Mouse (Mus musculus) limb, embryonic 10.5 days (tissue): Measurements from ENCODE around the gene Vwa8. TPM values are rescaled to one million over a fixed set of nuclear protein-coding genes. Genes with fewer than 3 reads are reported as not detected.

Source experiments
- DNase-seq: peaks from one replicate; pipeline ENCODE4 v3.0.0-alpha.2; 2017; ENCODE audit warnings: low spot score
- H3K27ac ChIP-seq: fragments of 300-500 bp; sonication (generic); 2 replicates; pipeline ENCODE4 v1.5.1; 2016; ENCODE audit warnings: mild to moderate bottlenecking
- H3K27me3 ChIP-seq: fragments of 300-500 bp; sonication (generic); 2 replicates; pipeline ENCODE4 v1.6.1; 2016; ENCODE audit warnings: low read depth, mild to moderate bottlenecking; ENCODE audit not compliant: poor library complexity, severe bottlenecking
- H3K36me3 ChIP-seq: fragments of 300-500 bp; sonication (generic); 2 replicates; pipeline ENCODE4 v1.6.1; 2016; ENCODE audit warnings: mild to moderate bottlenecking, moderate library complexity
- H3K4me1 ChIP-seq: fragments of 300-500 bp; sonication (generic); 2 replicates; pipeline ENCODE4 v1.6.1; 2016
- H3K4me3 ChIP-seq: fragments of 300-500 bp; sonication (generic); 2 replicates; pipeline ENCODE4 v1.5.1; 2016; ENCODE audit warnings: mild to moderate bottlenecking, moderate library complexity
- H3K9me3 ChIP-seq: fragments of 300-500 bp; sonication (generic); replicated peaks from 2 replicates; pipeline ENCODE4 v1.6.1; 2016; ENCODE audit warnings: mild to moderate bottlenecking
- WGBS: fragments of 180-500 bp; shearing (Covaris S2); methylation state at CpG from one replicate; pipeline ENCODE4 v1.1.7; 2016; 5-methylcytosine and 5-hydroxymethylcytosine counted together
- polyA plus RNA-seq: library from polyadenylated mRNA; unstranded; fragments of >200 nt; fragmentation: Nextera tagmentation; extraction: Ambion mirVana; gene quantifications from 2 replicates; pipeline ENCODE4 v1.2.1, GENCODE M21; 2016

Vwa8 gene
- polyA plus RNA-seq, 1 experiment from 2014 or later = 8.3 TPM

- no peak overlapping the region for H3K4me3 ChIP-seq
- H3K4me1 ChIP-seq = peaks cover 6% of the 10 kb centered on the region; the same call in 1 of the 2 replicates
- DNase-seq = no peak
- H3K27ac ChIP-seq = no peak overlapping the region
- no peaks in the 10 kb centered on the region for H3K36me3 ChIP-seq
- WGBS = 83% methylated on average over 7 of the region's 7 CpGs
- H3K27me3 ChIP-seq = no peaks in the 10 kb centered on the region
- H3K9me3 ChIP-seq = no peaks in the 10 kb centered on the region
Observed at GRCm38 (mm10) chr14:79083573-79083972, 234.7 kb downstream of the Vwa8 start.

- no peak for DNase-seq
- Histone ChIP-seq H3K36me3 (no peaks in the 10 kb centered on the region), H3K27me3 (no peaks in the 10 kb centered on the region), H3K4me1 (peaks cover 16% of the 10 kb centered on the region), H3K9me3 (no peaks in the 10 kb centered on the region), H3K27ac (no peak overlapping the region), H3K4me3 (no peak overlapping the region)
- WGBS = 92% methylated on average over 5 of the region's 5 CpGs
Observed at GRCm38 (mm10) chr14:79086006-79086405, 237.2 kb downstream of the Vwa8 start.

- H3K4me1 ChIP-seq = peaks cover 16% of the 10 kb centered on the region
- peaks cover 5% of the 10 kb centered on the region for H3K36me3 ChIP-seq
- DNase-seq = no peak
- no peak overlapping the region for H3K27ac ChIP-seq
- H3K4me3 ChIP-seq = no peak overlapping the region
- 44% methylated on average over 2 of the region's 2 CpGs for WGBS
- H3K27me3 ChIP-seq = no peaks in the 10 kb centered on the region
- no peaks in the 10 kb centered on the region; the same call in 1 of the 2 replicates for H3K9me3 ChIP-seq
Observed at GRCm38 (mm10) chr14:79089464-79089863, 240.6 kb downstream of the Vwa8 start.

- 94% methylated on average over 12 of the region's 12 CpGs for WGBS
- no peak overlapping the region for H3K4me3 ChIP-seq
- DNase-seq = no peak
Observed at GRCm38 (mm10) chr14:79097181-79097580, 248.3 kb downstream of the Vwa8 start.

GRCm38 (mm10) chr14:79106655-79107515, 258.0 kb downstream of the Vwa8 start:
- no peak overlapping the region for H3K4me3 ChIP-seq
- H3K9me3 ChIP-seq = no peaks in the 10 kb centered on the region
- no peak overlapping the region for H3K27ac ChIP-seq
- H3K27me3 ChIP-seq = no peaks in the 10 kb centered on the region
- peaks cover 4% of the 10 kb centered on the region; the same call in 1 of the 2 replicates for H3K4me1 ChIP-seq
- H3K36me3 ChIP-seq = no peaks in the 10 kb centered on the region
- 42% methylated on average over 14 of the region's 14 CpGs for WGBS
- DNase-seq = peak; percentile 78

More at GRCm38 (mm10) chr14:79097181-79097580, 248.3 kb downstream of the Vwa8 start:
- H3K27ac ChIP-seq = no peak overlapping the region
- H3K4me1 ChIP-seq = peaks cover 1% of the 10 kb centered on the region; the same call in 1 of the 2 replicates
- H3K27me3 ChIP-seq = no peaks in the 10 kb centered on the region
- H3K36me3 ChIP-seq = peaks cover 8% of the 10 kb centered on the region
- H3K9me3 ChIP-seq = no peaks in the 10 kb centered on the region; the same call in 1 of the 2 replicates

- no peak for DNase-seq
- H3K4me3 ChIP-seq = no peak overlapping the region
- WGBS = 33% methylated on average over 1 of the region's 1 CpGs
- H3K27ac ChIP-seq = no peak overlapping the region
- H3K4me1 ChIP-seq = peaks cover 6% of the 10 kb centered on the region
- H3K9me3 ChIP-seq = no peaks in the 10 kb centered on the region
- no peaks in the 10 kb centered on the region for H3K27me3 ChIP-seq
- H3K36me3 ChIP-seq = no peaks in the 10 kb centered on the region
Observed at GRCm38 (mm10) chr14:79109375-79109774, 260.5 kb downstream of the Vwa8 start.

- Histone ChIP-seq H3K27ac (no peak overlapping the region), H3K4me1 (peaks cover 6% of the 10 kb centered on the region), H3K9me3 (no peaks in the 10 kb centered on the region), H3K27me3 (no peaks in the 10 kb centered on the region), H3K36me3 (no peaks in the 10 kb centered on the region), H3K4me3 (no peak overlapping the region)
- WGBS = 60% methylated on average over 3 of the region's 3 CpGs
- DNase-seq = no peak
Observed at GRCm38 (mm10) chr14:79110012-79110411, 261.2 kb downstream of the Vwa8 start.

GRCm38 (mm10) chr14:79112050-79112449, 263.2 kb downstream of the Vwa8 start:
- H3K27me3 ChIP-seq = no peaks in the 10 kb centered on the region
- H3K27ac ChIP-seq = no peak overlapping the region
- no peak overlapping the region for H3K4me3 ChIP-seq
- 83% methylated on average over 6 of the region's 6 CpGs for WGBS
- H3K36me3 ChIP-seq = no peaks in the 10 kb centered on the region
- H3K9me3 ChIP-seq = no peaks in the 10 kb centered on the region
- no peak for DNase-seq
- peaks cover 6% of the 10 kb centered on the region for H3K4me1 ChIP-seq

GRCm38 (mm10) chr14:79114526-79115383, 265.9 kb downstream of the Vwa8 start:
- 92% methylated on average over 11 of the region's 11 CpGs for WGBS
- Histone ChIP-seq H3K4me1 (peaks cover 6% of the 10 kb centered on the region), H3K36me3 (no peaks in the 10 kb centered on the region), H3K4me3 (no peak overlapping the region), H3K9me3 (no peaks in the 10 kb centered on the region), H3K27ac (no peak overlapping the region), H3K27me3 (no peaks in the 10 kb centered on the region)
- no peak for DNase-seq

- WGBS = 95% methylated on average over 7 of the region's 7 CpGs
- Histone ChIP-seq H3K9me3 (no peaks in the 10 kb centered on the region), H3K4me1 (peaks cover 6% of the 10 kb centered on the region), H3K27ac (no peak overlapping the region), H3K36me3 (no peaks in the 10 kb centered on the region), H3K4me3 (no peak overlapping the region), H3K27me3 (no peaks in the 10 kb centered on the region)
- no peak for DNase-seq
Observed at GRCm38 (mm10) chr14:79118457-79118856, 269.6 kb downstream of the Vwa8 start.

- DNase-seq = no peak
- H3K36me3 ChIP-seq = no peaks in the 10 kb centered on the region
- no peaks in the 10 kb centered on the region for H3K9me3 ChIP-seq
- H3K4me3 ChIP-seq = no peak overlapping the region
- 89% methylated on average over 9 of the region's 9 CpGs for WGBS
- no peaks in the 10 kb centered on the region for H3K27me3 ChIP-seq
- no peaks in the 10 kb centered on the region for H3K4me1 ChIP-seq
- H3K27ac ChIP-seq = no peak overlapping the region
Observed at GRCm38 (mm10) chr14:79119354-79119753, 270.5 kb downstream of the Vwa8 start.

- H3K36me3 ChIP-seq = no peaks in the 10 kb centered on the region
- no peak overlapping the region for H3K27ac ChIP-seq
- 81% methylated on average over 11 of the region's 11 CpGs for WGBS
Observed at GRCm38 (mm10) chr14:79120681-79121080, 271.8 kb downstream of the Vwa8 start.

GRCm38 (mm10) chr14:79123466-79123865, 274.6 kb downstream of the Vwa8 start:
- H3K4me3 ChIP-seq = no peak overlapping the region
- no peak for DNase-seq
- 89% methylated on average over 8 of the region's 8 CpGs for WGBS
- no peaks in the 10 kb centered on the region for H3K4me1 ChIP-seq
- no peaks in the 10 kb centered on the region for H3K9me3 ChIP-seq
- H3K27ac ChIP-seq = no peak overlapping the region
- no peaks in the 10 kb centered on the region for H3K27me3 ChIP-seq
- H3K36me3 ChIP-seq = no peaks in the 10 kb centered on the region

More at GRCm38 (mm10) chr14:79120681-79121080, 271.8 kb downstream of the Vwa8 start:
- no peak for DNase-seq
- Histone ChIP-seq H3K9me3 (no peaks in the 10 kb centered on the region), H3K4me3 (no peak overlapping the region), H3K27me3 (no peaks in the 10 kb centered on the region), H3K4me1 (no peaks in the 10 kb centered on the region)
